Mouse (Mus musculus): ENCODE data around the gene Slc7a6os. TPM values are rescaled to one million over a fixed set of nuclear protein-coding genes. Genes with fewer than 3 reads are reported as not detected.

Slc7a6os gene
- polyA plus RNA-seq, 1 experiment from 2014 or later: 44.7 TPM

DNA sequence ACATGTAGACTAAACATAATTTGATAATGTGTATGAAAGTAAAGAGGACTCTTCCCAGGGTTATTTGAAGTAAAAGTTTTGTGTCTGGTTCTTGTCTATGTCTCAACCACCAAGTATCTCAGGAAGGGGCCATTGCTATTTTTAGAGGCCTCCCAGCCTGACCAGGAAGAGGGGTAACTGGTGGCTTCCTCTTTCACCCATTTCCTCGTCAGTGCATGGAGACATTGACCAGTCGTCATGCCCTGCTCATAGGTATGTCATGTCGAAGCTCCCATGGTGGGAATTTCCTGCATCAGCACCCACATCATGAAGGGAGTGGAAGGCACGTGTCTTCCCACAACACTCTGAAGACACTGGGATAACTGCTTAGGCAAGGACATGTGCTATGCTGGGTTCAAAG lies 57.9 kb downstream of the Slc7a6os start:
- no peak for ATAC-seq (ENCODE audit: insufficient number of reproducible peaks, insufficient read depth, low FRiP score, low TSS enrichment, low read depth)
- 89% methylated on average over 4 of the region's 4 CpGs for WGBS

DNA sequence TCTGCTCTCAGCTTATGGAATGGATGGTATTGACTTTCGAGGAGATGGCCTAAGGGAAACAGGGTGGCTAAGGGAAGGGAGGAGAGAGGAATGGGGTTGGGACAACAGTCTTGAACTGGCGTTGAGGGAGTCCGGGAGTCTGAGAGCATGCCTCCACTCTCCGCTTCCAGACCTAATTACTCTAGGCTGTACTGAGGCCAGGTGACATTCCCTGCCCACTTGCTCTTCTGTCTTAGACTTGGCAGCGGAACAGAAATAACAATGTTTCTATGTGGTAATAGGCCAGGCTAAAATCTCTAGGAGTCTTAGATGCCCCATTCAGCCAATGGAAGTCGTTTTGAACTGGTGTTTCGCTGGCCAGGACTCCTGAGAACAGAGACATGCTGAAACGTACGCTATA lies 59.7 kb downstream of the Slc7a6os start:
- Histone ChIP-seq H3K4me3 (replicated peaks) (peak overlapping the region; percentile 75), H3K27me3 (no peaks in the 10 kb centered on the region), H3K27ac (no peak overlapping the region), H3K9ac (replicated peaks) (0 out of 2 replicates have a peak overlapping the region, but pooled peaks have one; percentile 70), H3K4me2 (peak overlapping the region; percentile 71), H3K36me3 (peaks cover 12% of the 10 kb centered on the region), H3K9me3 (no peaks in the 10 kb centered on the region), H3K4me1 (replicated peaks) (peaks cover 8% of the 10 kb centered on the region; the same call in 1 of the 2 replicates)
- WGBS: 81% methylated on average over 9 of the region's 9 CpGs
- no peak for ATAC-seq (ENCODE audit: insufficient number of reproducible peaks, insufficient read depth, low FRiP score, low TSS enrichment, low read depth)

More for the DNA sequence above, 57.9 kb downstream of the Slc7a6os start:
- Histone ChIP-seq H3K27me3 (no peaks in the 10 kb centered on the region), H3K9ac (replicated peaks) (no peak overlapping the region), H3K4me3 (replicated peaks) (no peak overlapping the region), H3K4me1 (replicated peaks) (peaks cover 8% of the 10 kb centered on the region; the same call in 1 of the 2 replicates), H3K27ac (no peak overlapping the region), H3K9me3 (no peaks in the 10 kb centered on the region), H3K36me3 (peaks cover 20% of the 10 kb centered on the region), H3K4me2 (no peak overlapping the region)

Other genes starting within 250 kb of the Slc7a6os start
- 35.5 and 42.8 TPM in 2 replicates for gene Slc12a4, start 244.8 kb downstream of the Slc7a6os start, polyA plus RNA-seq (2016; fragmentation: Nextera tagmentation; extraction: Ambion mirVana)
- gene Dpep3, start 231.5 kb downstream of the Slc7a6os start, polyA plus RNA-seq (2016; fragmentation: Nextera tagmentation; extraction: Ambion mirVana): not detected in 2 replicates
- gene Dus2, start 219.6 kb downstream of the Slc7a6os start, polyA plus RNA-seq (2016; fragmentation: Nextera tagmentation; extraction: Ambion mirVana): 23.8 and 24.4 TPM in 2 replicates
- 0.26 TPM in 1 of 2 replicates, not detected in the other for gene Dpep2nb, start 205.0 kb downstream of the Slc7a6os start, polyA plus RNA-seq (2016; fragmentation: Nextera tagmentation; extraction: Ambion mirVana)
- gene Ddx28, start 199.1 kb downstream of the Slc7a6os start, polyA plus RNA-seq (2016; fragmentation: Nextera tagmentation; extraction: Ambion mirVana): 21.0 and 22.9 TPM in 2 replicates
- 9.1 and 9.2 TPM in 2 replicates for gene Nfatc3, start 152.1 kb downstream of the Slc7a6os start, polyA plus RNA-seq (2016; fragmentation: Nextera tagmentation; extraction: Ambion mirVana)
- 7.4 and 8.1 TPM in 2 replicates for gene Esrp2, start 74.0 kb downstream of the Slc7a6os start, polyA plus RNA-seq (2016; fragmentation: Nextera tagmentation; extraction: Ambion mirVana)
- gene Pla2g15, start 60.5 kb downstream of the Slc7a6os start, polyA plus RNA-seq (2016; fragmentation: Nextera tagmentation; extraction: Ambion mirVana): 16.7 and 16.8 TPM in 2 replicates
- 64.5 and 70.8 TPM in 2 replicates for gene Slc7a6, start 42.1 kb downstream of the Slc7a6os start, polyA plus RNA-seq (2016; fragmentation: Nextera tagmentation; extraction: Ambion mirVana)
- 56.4 and 58.6 TPM in 2 replicates for gene Prmt7, start within 50 bp of the Slc7a6os start, polyA plus RNA-seq (2016; fragmentation: Nextera tagmentation; extraction: Ambion mirVana)
- gene Smpd3, start 127.1 kb upstream of the Slc7a6os start, polyA plus RNA-seq (2016; fragmentation: Nextera tagmentation; extraction: Ambion mirVana): 0.46 and 3.4 TPM in 2 replicates
- 30.3 and 30.4 TPM in 2 replicates for gene Zfp90, start 204.4 kb upstream of the Slc7a6os start, polyA plus RNA-seq (2016; fragmentation: Nextera tagmentation; extraction: Ambion mirVana)

All from limb, embryonic 12.5 days (tissue).